Mouse (Mus musculus) midbrain, embryonic 11.5 days (tissue): ENCODE results near the gene Limd1. TPM values are rescaled to one million over a fixed set of nuclear protein-coding genes. Genes with fewer than 3 reads are reported as not detected.

Experiments used
- ATAC-seq: fragments of 200-750 bp; cut with Nextera tagmentation; 2 replicates; pipeline ENCODE4 v1.8.0; 2017; ENCODE audit warnings: moderate TSS enrichment, moderate library complexity; ENCODE audit not compliant: low FRiP score
- DNase-seq: peaks from one replicate; pipeline ENCODE4 v3.0.0; 2015; ENCODE audit warnings: low spot score; ENCODE audit errors: missing footprints
- H3K27ac ChIP-seq: fragments of 300-500 bp; sonication (generic); 2 replicates; pipeline ENCODE4 v1.5.1; 2014; ENCODE audit warnings: low read depth, low read length
- H3K27me3 ChIP-seq: fragments of 300-500 bp; sonication (generic); 2 replicates; pipeline ENCODE4 v1.6.1; 2014; ENCODE audit warnings: mild to moderate bottlenecking, low read length, moderate library complexity, mixed read lengths; ENCODE audit not compliant: control insufficient read depth, insufficient read depth
- H3K36me3 ChIP-seq: fragments of 300-500 bp; sonication (generic); 2 replicates; pipeline ENCODE4 v1.6.1; 2014; ENCODE audit warnings: mild to moderate bottlenecking, low read length, moderate library complexity, mixed read lengths; ENCODE audit not compliant: control insufficient read depth, insufficient read depth
- H3K4me1 ChIP-seq: fragments of 300-500 bp; sonication (generic); 2 replicates; pipeline ENCODE4 v1.6.1; 2014; ENCODE audit warnings: low read length; ENCODE audit not compliant: control insufficient read depth, insufficient read depth
- H3K4me2 ChIP-seq: fragments of 300-500 bp; sonication (generic); 2 replicates; pipeline ENCODE4 v1.6.1; 2014; ENCODE audit warnings: mild to moderate bottlenecking, moderate library complexity
- H3K4me3 ChIP-seq: fragments of 300-500 bp; sonication (generic); 2 replicates; pipeline ENCODE4 v1.5.1; 2014; ENCODE audit warnings: low read depth, low read length
- H3K9ac ChIP-seq: fragments of 300-500 bp; sonication (generic); 2 replicates; pipeline ENCODE4 v1.6.1; 2014; ENCODE audit warnings: low read length
- H3K9me3 ChIP-seq: fragments of 300-500 bp; sonication (generic); 2 replicates; pipeline ENCODE4 v1.6.1; 2016; ENCODE audit warnings: low read length; ENCODE audit not compliant: control insufficient read depth
- WGBS: fragments of 180-500 bp; shearing (Covaris S2); extraction: QIAGEN DNeasy Blood & Tissue Kit; methylation state at CpG from one replicate; pipeline ENCODE4 v1.1.7; 2014; 5-methylcytosine and 5-hydroxymethylcytosine counted together
- polyA plus RNA-seq: library from polyadenylated mRNA; unstranded; fragments of >200 nt; fragmentation: Nextera tagmentation; extraction: Ambion mirVana; gene quantifications from 2 replicates; pipeline ENCODE4 v1.2.1, GENCODE M21; 2014

Gene Limd1
- polyA plus RNA-seq, 1 experiment from 2014 or later: 46.4 TPM

DNA sequence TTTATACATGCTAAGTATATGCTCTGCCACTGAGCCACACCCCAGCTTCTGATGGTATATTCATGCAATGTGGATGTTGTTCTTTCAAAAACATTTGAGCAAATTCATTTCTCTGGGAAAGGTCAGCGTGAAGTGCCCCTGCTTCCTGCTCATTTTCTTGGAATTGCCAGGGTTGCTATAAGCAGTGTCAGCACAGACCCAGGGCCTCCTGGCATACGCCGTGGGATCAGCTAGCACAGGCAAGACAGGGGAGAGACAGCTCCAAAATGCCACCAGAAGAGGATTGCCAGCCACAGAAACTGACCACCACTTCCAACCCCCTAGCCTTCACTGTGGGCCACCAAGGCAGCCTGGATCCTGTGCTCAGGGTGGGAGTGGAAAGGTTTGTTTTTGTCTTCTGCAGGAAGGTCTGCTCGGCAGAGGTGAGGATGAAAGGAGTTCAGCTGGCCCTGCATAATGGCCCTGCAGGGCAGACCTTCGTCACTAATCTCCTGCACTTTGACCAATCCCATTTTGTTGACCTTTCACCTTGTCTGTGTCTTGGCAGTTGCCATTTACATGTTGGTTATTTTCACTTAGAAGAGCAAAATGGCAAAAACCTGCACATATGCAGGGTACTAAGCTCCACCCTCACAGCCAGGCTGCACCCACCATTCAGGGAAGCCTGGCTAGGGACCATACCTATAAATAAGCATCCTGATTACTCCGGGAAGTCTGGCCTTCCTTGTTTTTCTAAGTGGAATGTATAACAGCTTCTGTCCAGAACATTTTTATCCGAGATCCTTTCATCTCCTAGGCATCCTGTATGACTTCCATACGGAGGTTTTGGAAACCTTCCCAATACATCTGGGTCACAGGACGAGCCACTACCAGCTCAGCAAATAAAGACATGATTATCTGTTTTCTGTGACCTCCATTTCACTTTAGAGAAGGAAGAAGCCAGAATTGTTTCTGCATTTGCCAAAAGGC lies 21.6 kb upstream of the Limd1 start:
- DNase-seq (no peak), ATAC-seq (no peak)
- no peak overlapping the region for H3K4me3 ChIP-seq
- no peak overlapping the region for H3K27ac ChIP-seq
- H3K27me3 ChIP-seq: no peaks in the 10 kb centered on the region
- H3K36me3 ChIP-seq: no peaks in the 10 kb centered on the region
- 66% methylated on average over 9 of the region's 9 CpGs for WGBS
- H3K9ac ChIP-seq: no peak overlapping the region
- no peaks in the 10 kb centered on the region for H3K4me1 ChIP-seq
- no peaks in the 10 kb centered on the region for H3K9me3 ChIP-seq
- no peak overlapping the region for H3K4me2 ChIP-seq

- Histone ChIP-seq H3K9ac (no peak overlapping the region), H3K4me3 (no peak overlapping the region), H3K4me2 (no peak overlapping the region), H3K27ac (no peak overlapping the region), H3K4me1 (no peaks in the 10 kb centered on the region), H3K36me3 (no peaks in the 10 kb centered on the region), H3K27me3 (no peaks in the 10 kb centered on the region), H3K9me3 (no peaks in the 10 kb centered on the region)
- DNase-seq (no peak), ATAC-seq (no peak)
- WGBS: 54% methylated on average over 2 of the region's 2 CpGs
These were observed 20.9 kb upstream of the Limd1 start for GRCm38 (mm10) chr9:123457603-123458002.

GRCm38 (mm10) chr9:123467141-123467620 lies 11.3 kb upstream of the Limd1 start:
- no peak for ATAC-seq
- Histone ChIP-seq H3K27me3 (no peaks in the 10 kb centered on the region), H3K36me3 (no peaks in the 10 kb centered on the region), H3K9me3 (no peaks in the 10 kb centered on the region), H3K9ac (no peak overlapping the region), H3K27ac (no peak overlapping the region), H3K4me1 (no peaks in the 10 kb centered on the region), H3K4me2 (no peak overlapping the region), H3K4me3 (no peak overlapping the region)
- 69% methylated on average over 4 of the region's 4 CpGs for WGBS
- peak; percentile 62 for DNase-seq

GRCm38 (mm10) chr9:123468406-123469085 lies 10.0 kb upstream of the Limd1 start:
- no peak for ATAC-seq
- no peak for DNase-seq
- 73% methylated on average over 5 of the region's 5 CpGs for WGBS
- Histone ChIP-seq H3K4me3 (no peak overlapping the region), H3K4me1 (no peaks in the 10 kb centered on the region), H3K4me2 (no peak overlapping the region), H3K27me3 (no peaks in the 10 kb centered on the region), H3K9me3 (no peaks in the 10 kb centered on the region), H3K9ac (no peak overlapping the region), H3K36me3 (no peaks in the 10 kb centered on the region), H3K27ac (no peak overlapping the region)

GRCm38 (mm10) chr9:123469087-123469486 lies 9.4 kb upstream of the Limd1 start:
- Histone ChIP-seq H3K9me3 (no peaks in the 10 kb centered on the region), H3K9ac (no peak overlapping the region), H3K27me3 (no peaks in the 10 kb centered on the region), H3K4me2 (no peak overlapping the region), H3K27ac (no peak overlapping the region), H3K4me1 (no peaks in the 10 kb centered on the region), H3K36me3 (no peaks in the 10 kb centered on the region), H3K4me3 (no peak overlapping the region)
- DNase-seq: no peak
- ATAC-seq: no peak

DNA sequence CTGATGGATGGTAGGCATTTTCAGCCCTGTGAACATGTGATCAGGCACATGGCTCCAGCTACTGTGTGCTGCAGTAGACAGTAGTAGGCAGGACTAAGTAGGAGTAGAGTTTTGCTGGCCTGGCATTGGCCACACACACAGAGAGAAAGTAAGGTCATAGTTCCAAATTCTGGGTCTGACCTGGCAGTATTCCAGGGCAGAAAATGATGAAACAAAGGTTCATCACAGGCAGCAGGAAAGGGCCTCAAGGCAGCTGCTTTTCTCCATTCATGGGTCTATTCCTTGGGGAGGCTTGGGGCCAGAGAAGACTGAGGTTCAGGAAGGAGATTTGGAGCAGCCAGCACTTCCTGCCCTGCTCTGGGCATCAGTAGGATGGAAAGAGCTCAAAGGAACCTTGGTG lies 5.1 kb upstream of the Limd1 start:
- H3K27ac ChIP-seq: no peak overlapping the region
- H3K27me3 ChIP-seq: no peaks in the 10 kb centered on the region
- ATAC-seq: no peak
- H3K4me3 ChIP-seq: no peak overlapping the region
- no peaks in the 10 kb centered on the region; the same call in 1 of the 2 replicates for H3K4me1 ChIP-seq
- H3K9ac ChIP-seq: no peak overlapping the region
- no peak for DNase-seq
- no peak overlapping the region for H3K4me2 ChIP-seq
- H3K36me3 ChIP-seq: no peaks in the 10 kb centered on the region
- H3K9me3 ChIP-seq: no peaks in the 10 kb centered on the region

DNA sequence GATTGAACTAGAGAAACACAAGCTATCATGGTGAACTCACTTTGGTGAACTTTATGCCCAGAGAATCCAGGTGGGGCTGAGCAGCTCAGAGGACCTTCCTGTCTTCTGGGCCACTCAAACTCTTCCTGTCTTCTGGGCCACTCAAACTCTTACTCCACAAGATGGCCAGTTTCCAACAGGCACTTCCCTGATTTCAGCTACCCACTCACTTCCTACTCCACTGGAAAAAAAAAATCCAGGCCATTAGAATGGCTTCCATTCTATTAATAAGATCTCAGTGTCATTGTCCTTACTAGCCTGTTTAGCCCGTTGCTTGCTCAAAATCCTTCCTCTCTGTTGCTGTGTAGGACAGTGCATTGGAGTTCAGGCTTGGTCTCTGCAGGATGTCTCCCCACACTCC lies 2.9 kb upstream of the Limd1 start:
- H3K4me3 ChIP-seq: no peak overlapping the region
- 67% methylated on average over 1 of the region's 1 CpGs for WGBS
- H3K9ac ChIP-seq: no peak overlapping the region
- H3K4me1 ChIP-seq: peaks cover 14% of the 10 kb centered on the region
- ATAC-seq: no peak
- H3K27ac ChIP-seq: no peak overlapping the region
- H3K4me2 ChIP-seq: no peak overlapping the region
- H3K36me3 ChIP-seq: no peaks in the 10 kb centered on the region
- no peak for DNase-seq
- no peaks in the 10 kb centered on the region for H3K9me3 ChIP-seq
- H3K27me3 ChIP-seq: no peaks in the 10 kb centered on the region

GRCm38 (mm10) chr9:123478031-123478585 lies 398 bp upstream of the Limd1 start:
- Histone ChIP-seq H3K9ac (peak overlapping the region; percentile 17; the same call in 1 of the 2 replicates), H3K4me3 (peak overlapping the region; percentile 65), H3K4me1 (peaks cover 25% of the 10 kb centered on the region), H3K9me3 (no peaks in the 10 kb centered on the region), H3K27me3 (no peaks in the 10 kb centered on the region), H3K27ac (no peak overlapping the region), H3K4me2 (peak overlapping the region; percentile 87), H3K36me3 (peaks cover 2% of the 10 kb centered on the region; the same call in 1 of the 2 replicates)
- peak; percentile 97 for DNase-seq
- 1% methylated on average over 27 of the region's 29 CpGs for WGBS
- ATAC-seq: peak; percentile 84
